Mouse (Mus musculus): ENCODE measurements around the gene Folr1. TPM values are rescaled to one million over a fixed set of nuclear protein-coding genes. Genes with fewer than 3 reads are reported as not detected.

Folr1 gene
- polyA plus RNA-seq, 1 experiment = not detected

DNA sequence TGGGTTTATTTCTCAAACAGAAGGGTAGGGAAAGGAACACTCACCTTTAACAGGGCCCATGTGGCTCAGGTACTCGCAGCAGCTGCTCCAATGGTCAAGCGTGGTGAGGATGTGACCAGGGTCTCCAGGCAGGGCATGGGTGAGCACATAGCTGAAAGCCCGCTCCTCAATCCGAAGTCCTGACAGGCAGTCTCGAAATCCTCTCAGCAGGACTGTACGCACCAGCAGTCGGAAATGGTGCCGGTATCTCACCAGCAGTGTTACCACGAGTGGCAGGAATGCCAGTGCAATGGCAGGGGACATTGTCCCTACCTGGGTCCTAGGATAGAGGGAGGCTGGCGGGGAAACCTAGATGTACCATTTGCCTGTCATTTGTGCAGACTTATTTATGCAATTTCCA is 31.4 kb upstream of the Folr1 start:
- Histone ChIP-seq H3K36me3 (ENCODE audit: control insufficient read depth) (peaks cover 50% of the 10 kb centered on the region), H3K9me3 (ENCODE audit: control insufficient read depth, low read length) (peaks cover 2% of the 10 kb centered on the region; the same call in 1 of the 2 replicates), H3K27me3 (ENCODE audit: control insufficient read depth) (no peaks in the 10 kb centered on the region), H3K4me1 (ENCODE audit: control insufficient read depth) (peaks cover 37% of the 10 kb centered on the region), H3K4me3 (replicated peaks) (no peak overlapping the region)
- no peak for TF ChIP-seq GATA1 (IDR thresholded peaks at IDR 0.05; ENCODE audit: low read length)
- TF ChIP-seq TAL1 (IDR thresholded peaks at IDR 0.05; ENCODE audit: low read length) = no peak

DNA sequence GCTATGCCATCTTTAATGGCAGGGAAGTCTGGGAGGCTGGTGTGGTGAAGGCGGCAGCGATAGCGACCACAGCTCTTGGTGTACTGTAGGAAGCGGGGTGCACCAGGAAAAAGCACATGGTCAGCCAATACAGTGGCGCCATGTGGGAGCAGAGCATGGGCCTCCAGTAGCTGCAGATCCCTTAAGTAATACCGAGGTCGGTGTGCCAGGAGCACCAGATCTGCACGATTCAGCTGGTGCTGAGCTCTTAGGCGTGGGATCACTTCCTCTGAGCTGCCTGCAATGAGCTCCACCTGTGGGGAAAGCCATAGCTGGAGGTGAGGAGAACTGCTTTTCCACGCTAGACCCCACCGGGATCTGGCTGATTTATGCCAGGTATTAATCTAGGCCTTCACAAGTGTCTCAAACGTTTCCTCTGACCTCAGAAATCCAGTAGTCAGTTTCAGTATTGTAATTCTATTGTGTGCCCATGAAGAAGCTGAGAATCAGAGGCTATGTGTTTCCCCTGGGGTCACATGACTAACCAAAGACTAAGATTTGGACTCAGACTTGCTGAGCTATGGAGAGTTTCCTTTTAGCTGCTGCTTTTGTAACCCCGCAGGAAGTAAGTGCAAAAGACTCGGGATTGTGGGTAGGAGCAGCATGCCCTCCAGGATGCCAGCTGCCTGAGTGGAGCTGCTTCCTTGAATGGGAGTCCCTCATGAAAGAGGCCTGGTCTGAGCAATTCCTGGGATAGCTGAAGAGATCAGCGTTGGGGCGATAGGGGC is 29.9 kb upstream of the Folr1 start:
- H3K4me1 ChIP-seq (ENCODE audit: control insufficient read depth) = peaks cover 35% of the 10 kb centered on the region
- TF ChIP-seq TAL1 (IDR thresholded peaks at IDR 0.05; ENCODE audit: low read length) = no peak
- TF ChIP-seq GATA1 (IDR thresholded peaks at IDR 0.05; ENCODE audit: low read length) = no peak
- H3K4me3 ChIP-seq (replicated peaks) = no peak overlapping the region
- peaks cover 2% of the 10 kb centered on the region; the same call in 1 of the 2 replicates for H3K9me3 ChIP-seq (ENCODE audit: control insufficient read depth, low read length)
- no peaks in the 10 kb centered on the region for H3K27me3 ChIP-seq (ENCODE audit: control insufficient read depth)
- peaks cover 48% of the 10 kb centered on the region for H3K36me3 ChIP-seq (ENCODE audit: control insufficient read depth)

DNA sequence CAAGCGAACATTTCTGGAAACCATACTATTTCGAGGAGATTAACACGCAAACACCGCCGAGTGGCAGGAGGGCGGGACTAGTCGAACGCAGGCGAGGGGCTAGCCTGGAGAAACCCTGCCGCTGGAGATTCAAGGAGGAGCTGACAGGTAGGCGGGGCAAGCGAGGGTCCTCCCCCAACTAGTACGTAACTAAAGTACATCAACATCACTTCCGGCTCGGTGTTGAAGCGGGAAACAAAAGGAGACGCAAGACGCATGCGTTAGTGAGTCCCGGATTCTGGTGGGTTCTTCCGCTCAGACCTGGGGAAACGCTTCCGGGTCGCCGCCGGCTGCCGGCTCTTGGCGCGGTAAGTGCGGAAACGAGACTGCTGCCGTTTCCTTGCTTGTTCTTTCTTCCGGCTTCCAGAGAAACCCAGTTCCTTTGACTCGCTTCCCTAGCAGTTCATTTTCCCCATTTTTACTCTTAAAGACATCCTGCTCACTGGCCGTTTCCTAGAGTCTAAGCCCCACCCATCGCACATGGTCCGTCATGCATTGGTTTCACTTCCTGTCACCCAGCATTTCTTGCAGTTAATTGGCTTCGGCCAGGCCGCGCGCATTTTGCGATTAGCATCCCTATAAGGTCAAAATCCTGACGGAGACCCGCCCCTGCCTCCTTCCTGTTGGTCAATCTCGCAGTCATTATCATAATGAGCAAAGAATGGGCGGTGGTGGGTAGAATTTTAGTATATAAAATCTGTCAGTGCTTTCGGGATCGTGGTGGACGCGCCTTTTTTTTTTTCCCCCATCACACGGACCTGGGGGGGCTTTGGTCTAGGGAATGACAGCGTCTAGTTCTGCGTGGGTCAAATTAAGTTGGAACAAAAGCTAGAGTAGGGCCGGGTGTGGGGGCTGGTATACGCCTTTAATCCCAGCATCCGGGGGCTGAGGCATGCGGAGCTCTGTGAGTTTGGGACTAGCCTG is 25.8 kb upstream of the Folr1 start:
- Histone ChIP-seq H3K9me3 (ENCODE audit: control insufficient read depth, low read length) (no peaks in the 10 kb centered on the region), H3K36me3 (ENCODE audit: control insufficient read depth) (peaks cover 37% of the 10 kb centered on the region), H3K4me3 (replicated peaks) (peak overlapping the region; percentile 90), H3K4me1 (ENCODE audit: control insufficient read depth) (peaks cover 39% of the 10 kb centered on the region), H3K27me3 (ENCODE audit: control insufficient read depth) (no peaks in the 10 kb centered on the region)
- TF ChIP-seq TAL1 (IDR thresholded peaks at IDR 0.05; ENCODE audit: low read length) = no peak
- peak; percentile 38; the same call in 1 of the 2 replicates for TF ChIP-seq GATA1 (IDR thresholded peaks at IDR 0.05; ENCODE audit: low read length)

DNA sequence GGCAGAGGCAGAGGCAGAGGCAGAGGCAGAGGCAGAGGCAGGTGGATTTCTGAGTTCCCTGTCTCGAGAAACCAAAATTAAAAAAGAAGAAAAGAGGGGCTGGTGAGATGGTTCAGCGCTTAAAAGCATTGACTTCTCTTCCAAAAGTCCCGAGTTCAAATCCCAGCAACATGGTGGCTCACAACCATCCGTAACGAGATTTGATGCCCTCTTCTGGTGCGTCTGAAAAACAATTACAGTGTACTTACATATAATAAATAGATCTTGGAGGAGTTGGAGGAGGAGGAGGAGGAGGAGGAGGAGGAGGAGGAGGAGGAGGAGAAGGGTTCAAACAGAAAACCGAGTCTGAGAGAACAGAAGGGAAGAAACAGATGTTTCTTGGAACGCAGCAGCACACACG is 25.1 kb upstream of the Folr1 start:
- H3K36me3 ChIP-seq (ENCODE audit: control insufficient read depth) = peaks cover 30% of the 10 kb centered on the region
- H3K9me3 ChIP-seq (ENCODE audit: control insufficient read depth, low read length) = no peaks in the 10 kb centered on the region
- H3K27me3 ChIP-seq (ENCODE audit: control insufficient read depth) = no peaks in the 10 kb centered on the region
- TF ChIP-seq GATA1 (IDR thresholded peaks at IDR 0.05; ENCODE audit: low read length) (no peak), TAL1 (IDR thresholded peaks at IDR 0.05; ENCODE audit: low read length) (no peak)
- peak overlapping the region; percentile 90 for H3K4me3 ChIP-seq (replicated peaks)
- peaks cover 42% of the 10 kb centered on the region for H3K4me1 ChIP-seq (ENCODE audit: control insufficient read depth)

DNA sequence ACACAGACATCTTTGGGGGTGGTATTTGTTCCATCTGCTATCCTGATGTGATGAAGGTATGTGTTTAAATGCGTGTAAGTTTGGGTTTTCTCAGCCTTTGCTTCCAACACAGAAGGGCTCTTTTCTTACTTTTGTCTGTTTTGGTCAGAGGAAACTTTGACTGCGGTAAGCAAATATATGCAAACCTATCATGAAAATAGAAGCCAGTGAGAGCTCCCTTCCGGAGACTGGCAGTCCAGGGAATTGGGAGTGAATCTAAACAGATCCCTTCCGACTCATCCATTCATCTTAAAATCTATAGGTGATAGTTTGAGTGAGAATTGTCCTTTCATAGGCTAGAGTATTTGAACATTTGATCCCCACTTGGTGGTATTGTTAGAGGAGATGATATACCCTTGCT is 17.9 kb upstream of the Folr1 start:
- no peak overlapping the region for H3K4me3 ChIP-seq (replicated peaks)
- peaks cover 7% of the 10 kb centered on the region; the same call in 1 of the 2 replicates for H3K27me3 ChIP-seq (ENCODE audit: control insufficient read depth)

DNA sequence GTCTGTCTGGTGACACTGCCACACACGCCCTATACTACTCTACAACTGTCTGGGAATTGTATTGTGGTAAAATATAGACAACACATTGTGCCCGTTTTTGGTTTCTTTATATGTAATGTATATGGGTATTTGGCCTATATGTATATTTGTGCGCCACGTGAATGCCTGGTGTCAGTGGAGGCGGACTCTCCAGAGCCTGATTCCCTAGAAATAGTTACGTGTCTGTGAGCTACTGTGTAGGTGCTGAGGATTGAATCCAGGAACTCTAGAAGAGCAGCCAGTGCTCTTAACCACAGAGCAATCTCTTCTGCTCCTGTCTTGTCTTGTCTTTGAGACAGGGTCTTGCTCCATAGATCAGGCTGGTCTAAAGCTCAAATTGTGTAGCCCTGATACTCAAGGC is 15.7 kb upstream of the Folr1 start:
- Histone ChIP-seq H3K4me3 (replicated peaks) (no peak overlapping the region), H3K27me3 (ENCODE audit: control insufficient read depth) (peaks cover 7% of the 10 kb centered on the region; the same call in 1 of the 2 replicates), H3K36me3 (ENCODE audit: control insufficient read depth) (no peaks in the 10 kb centered on the region), H3K4me1 (ENCODE audit: control insufficient read depth) (peaks cover 2% of the 10 kb centered on the region), H3K9me3 (ENCODE audit: control insufficient read depth, low read length) (no peaks in the 10 kb centered on the region)
- no peak for TF ChIP-seq TAL1 (IDR thresholded peaks at IDR 0.05; ENCODE audit: low read length)
- no peak for TF ChIP-seq GATA1 (IDR thresholded peaks at IDR 0.05; ENCODE audit: low read length)

More for the DNA sequence above, 17.9 kb upstream of the Folr1 start:
- no peak for TF ChIP-seq GATA1 (IDR thresholded peaks at IDR 0.05; ENCODE audit: low read length)
- TF ChIP-seq TAL1 (IDR thresholded peaks at IDR 0.05; ENCODE audit: low read length) = no peak
- no peaks in the 10 kb centered on the region for H3K9me3 ChIP-seq (ENCODE audit: control insufficient read depth, low read length)
- peaks cover 6% of the 10 kb centered on the region for H3K4me1 ChIP-seq (ENCODE audit: control insufficient read depth)
- H3K36me3 ChIP-seq (ENCODE audit: control insufficient read depth) = no peaks in the 10 kb centered on the region

DNA sequence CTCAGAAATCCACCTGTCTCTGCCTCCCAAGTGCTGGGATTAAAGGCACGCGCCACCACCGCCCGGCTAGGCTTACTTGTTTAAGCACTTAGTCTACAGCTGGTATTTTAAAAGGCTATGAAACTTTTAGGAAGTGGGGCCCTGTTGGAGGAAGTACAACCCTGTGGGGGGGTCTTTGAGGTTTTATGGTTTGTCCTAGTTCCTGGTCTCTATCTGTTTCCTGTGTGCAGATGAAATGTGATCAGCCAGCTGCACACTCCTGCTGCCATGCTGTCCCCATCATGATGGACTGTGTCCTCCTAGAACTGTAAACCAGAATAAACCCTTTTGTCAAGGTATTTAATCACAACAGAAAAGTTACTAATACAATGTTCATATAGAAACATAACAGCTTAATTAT is 13.6 kb upstream of the Folr1 start:
- no peaks in the 10 kb centered on the region for H3K9me3 ChIP-seq (ENCODE audit: control insufficient read depth, low read length)
- TF ChIP-seq GATA1 (IDR thresholded peaks at IDR 0.05; ENCODE audit: low read length) = no peak
- TF ChIP-seq TAL1 (IDR thresholded peaks at IDR 0.05; ENCODE audit: low read length) = no peak
- no peaks in the 10 kb centered on the region for H3K4me1 ChIP-seq (ENCODE audit: control insufficient read depth)
- H3K4me3 ChIP-seq (replicated peaks) = no peak overlapping the region
- H3K27me3 ChIP-seq (ENCODE audit: control insufficient read depth) = peaks cover 2% of the 10 kb centered on the region; the same call in 1 of the 2 replicates
- no peaks in the 10 kb centered on the region for H3K36me3 ChIP-seq (ENCODE audit: control insufficient read depth)

DNA sequence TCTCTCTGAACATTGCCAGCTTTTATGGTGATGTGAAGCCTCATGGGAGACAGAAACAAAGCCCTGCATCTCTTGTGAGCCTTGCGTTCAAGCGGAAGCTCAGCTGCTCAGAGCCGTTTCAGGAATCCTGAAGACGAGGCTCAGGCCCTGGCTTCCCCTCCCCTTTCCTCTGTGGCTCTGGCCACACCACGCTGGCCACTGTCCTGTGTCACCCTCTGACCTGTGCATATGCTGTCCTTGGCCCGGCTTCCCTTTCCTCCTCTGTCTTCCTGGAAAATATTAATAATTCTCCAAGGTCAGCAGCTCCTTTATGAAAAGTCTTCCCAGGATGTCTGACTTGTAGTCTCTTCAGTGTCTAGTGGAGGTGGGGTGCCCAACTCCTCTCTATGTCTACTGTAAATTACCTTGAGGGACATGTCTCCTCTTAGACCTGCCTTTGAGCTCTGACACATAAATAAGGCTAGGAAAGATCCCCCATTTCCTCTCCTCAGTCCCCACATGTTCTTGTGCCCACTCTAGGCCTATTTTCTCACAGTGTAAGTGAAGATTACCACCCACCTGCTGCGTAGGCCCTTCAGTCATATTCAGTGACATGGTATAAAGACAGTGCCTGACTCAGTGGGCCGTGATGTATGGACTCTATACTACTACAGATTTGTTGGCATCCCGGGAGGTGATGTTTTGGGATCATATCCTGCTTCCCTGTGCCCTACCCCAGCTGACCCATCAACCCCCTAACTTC is 12.0 kb upstream of the Folr1 start:
- no peak for TF ChIP-seq TAL1 (IDR thresholded peaks at IDR 0.05; ENCODE audit: low read length)
- no peak for TF ChIP-seq GATA1 (IDR thresholded peaks at IDR 0.05; ENCODE audit: low read length)

More for the DNA sequence above, 12.0 kb upstream of the Folr1 start:
- Histone ChIP-seq H3K36me3 (ENCODE audit: control insufficient read depth) (no peaks in the 10 kb centered on the region), H3K4me3 (replicated peaks) (no peak overlapping the region), H3K9me3 (ENCODE audit: control insufficient read depth, low read length) (no peaks in the 10 kb centered on the region), H3K4me1 (ENCODE audit: control insufficient read depth) (no peaks in the 10 kb centered on the region), H3K27me3 (ENCODE audit: control insufficient read depth) (no peaks in the 10 kb centered on the region)
